Mouse (Mus musculus) heart, postnatal 0 days (tissue): Measurements from ENCODE around the gene Ipmk.

ENCODE experiments used
- CTCF ChIP-seq: IDR thresholded peaks from 2 replicates; pipeline ENCODE4 v1.5.1; 2016; ENCODE audit warnings: antibody characterized with exemption, control low read depth, low read depth
- EP300 ChIP-seq: IDR thresholded peaks from 2 replicates; pipeline ENCODE4 v1.6.1; 2016; ENCODE audit warnings: antibody characterized with exemption, low read depth

DNA sequence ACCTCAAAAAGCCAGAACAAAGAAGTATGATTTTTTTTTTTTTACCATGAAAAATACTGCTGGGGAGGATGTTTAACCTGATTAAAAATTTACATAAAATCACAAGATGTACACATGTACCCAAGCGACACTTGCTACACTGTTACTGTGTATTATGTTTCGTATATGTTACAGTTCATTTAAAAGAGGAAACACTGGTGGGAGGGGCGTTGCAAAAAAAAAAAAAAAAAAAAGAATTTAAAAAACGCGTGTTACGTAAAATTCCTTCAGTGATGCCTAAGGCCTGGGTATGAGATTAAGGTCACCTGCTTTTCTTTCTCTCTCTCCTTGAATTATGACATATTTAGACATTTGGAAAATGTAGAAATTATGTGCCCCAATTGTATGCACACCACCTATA lies 40.8 kb upstream of the Ipmk start:
- TF ChIP-seq EP300 (no peak), CTCF (no peak)
